Mouse (Mus musculus) embryonic fibroblast, embryonic 13.5 days (primary cell): ENCODE results near the gene Agfg2. TPM values are rescaled to one million over a fixed set of nuclear protein-coding genes. Genes with fewer than 3 reads are reported as not detected.

ENCODE experiments used
- H3K27ac ChIP-seq: 2 replicates; pipeline ENCODE4 v1.5.1; 2012; ENCODE audit warnings: low read length, control low read depth, inconsistent platforms; ENCODE audit not compliant: insufficient read depth
- H3K4me1 ChIP-seq: 2 replicates; pipeline ENCODE4 v1.6.1; 2011; ENCODE audit warnings: low read length; ENCODE audit not compliant: control insufficient read depth, insufficient read depth
- H3K4me3 ChIP-seq: 2 replicates; pipeline ENCODE4 v1.5.1; 2011; ENCODE audit warnings: mild to moderate bottlenecking, control low read depth, low read length; ENCODE audit not compliant: insufficient read depth
- CTCF ChIP-seq: IDR thresholded peaks from 2 replicates; pipeline ENCODE4 v1.5.1; 2011; ENCODE audit warnings: mild to moderate bottlenecking, control low read depth, low read length, moderate library complexity, borderline replicate concordance; ENCODE audit not compliant: insufficient read depth
- POLR2A ChIP-seq: IDR thresholded peaks from 2 replicates; pipeline ENCODE4 v1.6.1; 2011; ENCODE audit warnings: low read depth, mild to moderate bottlenecking, control low read depth, low read length, moderate library complexity
- polyA plus RNA-seq: library from polyadenylated mRNA; stranded (reverse); fragments of >200 nt; gene quantifications from 2 replicates; pipeline ENCODE4 v1.2.4, GENCODE M21; 2011; ENCODE audit warnings: low read depth; ENCODE audit not compliant: missing spikeins, insufficient read length

Agfg2 gene
- polyA plus RNA-seq, 1 experiment = 22.0 TPM

GRCm38 (mm10) chr5:137706913-137707633 is 22.5 kb upstream of the Agfg2 start:
- H3K4me3 ChIP-seq = no peak overlapping the region
- TF ChIP-seq POLR2A (no peak), CTCF (no peak)
- H3K27ac ChIP-seq = no peak overlapping the region
- H3K4me1 ChIP-seq = no peaks in the 10 kb centered on the region

GRCm38 (mm10) chr5:137705242-137705641 is 20.7 kb upstream of the Agfg2 start:
- no peak overlapping the region for H3K27ac ChIP-seq
- no peaks in the 10 kb centered on the region for H3K4me1 ChIP-seq
- no peak overlapping the region for H3K4me3 ChIP-seq
- no peak for TF ChIP-seq CTCF
- TF ChIP-seq POLR2A = no peak

GRCm38 (mm10) chr5:137699850-137700249 is 15.3 kb upstream of the Agfg2 start:
- no peak overlapping the region for H3K4me3 ChIP-seq
- H3K4me1 ChIP-seq = no peaks in the 10 kb centered on the region
- TF ChIP-seq POLR2A = no peak
- no peak for TF ChIP-seq CTCF
- H3K27ac ChIP-seq = no peak overlapping the region

GRCm38 (mm10) chr5:137699080-137699479 is 14.6 kb upstream of the Agfg2 start:
- Histone ChIP-seq H3K4me1 (no peaks in the 10 kb centered on the region), H3K27ac (no peak overlapping the region), H3K4me3 (no peak overlapping the region)
- TF ChIP-seq CTCF (no peak), POLR2A (no peak)

GRCm38 (mm10) chr5:137695930-137696329 is 11.4 kb upstream of the Agfg2 start:
- no peak for TF ChIP-seq POLR2A
- TF ChIP-seq CTCF = no peak
- Histone ChIP-seq H3K4me3 (no peak overlapping the region), H3K27ac (no peak overlapping the region), H3K4me1 (no peaks in the 10 kb centered on the region)

GRCm38 (mm10) chr5:137694796-137695195 is 10.3 kb upstream of the Agfg2 start:
- Histone ChIP-seq H3K4me3 (no peak overlapping the region), H3K27ac (no peak overlapping the region), H3K4me1 (no peaks in the 10 kb centered on the region)
- no peak for TF ChIP-seq POLR2A
- no peak for TF ChIP-seq CTCF

GRCm38 (mm10) chr5:137691881-137692280 is 7.4 kb upstream of the Agfg2 start:
- Histone ChIP-seq H3K4me3 (no peak overlapping the region), H3K4me1 (no peaks in the 10 kb centered on the region), H3K27ac (no peak overlapping the region)
- TF ChIP-seq POLR2A = no peak
- no peak for TF ChIP-seq CTCF

GRCm38 (mm10) chr5:137690531-137690930 is 6.0 kb upstream of the Agfg2 start:
- TF ChIP-seq CTCF = no peak
- no peak for TF ChIP-seq POLR2A
- Histone ChIP-seq H3K4me3 (no peak overlapping the region), H3K4me1 (no peaks in the 10 kb centered on the region), H3K27ac (no peak overlapping the region)

- no peaks in the 10 kb centered on the region for H3K4me1 ChIP-seq
- no peak overlapping the region for H3K27ac ChIP-seq
- no peak overlapping the region for H3K4me3 ChIP-seq
- no peak for TF ChIP-seq CTCF
- TF ChIP-seq POLR2A = no peak
Measured at GRCm38 (mm10) chr5:137689974-137690373, 5.4 kb upstream of the Agfg2 start.

- TF ChIP-seq POLR2A (no peak), CTCF (no peak)
Measured at GRCm38 (mm10) chr5:137686127-137686790, 1.7 kb upstream of the Agfg2 start.

More at GRCm38 (mm10) chr5:137686127-137686790, 1.7 kb upstream of the Agfg2 start:
- no peak overlapping the region for H3K4me3 ChIP-seq
- H3K4me1 ChIP-seq = no peaks in the 10 kb centered on the region
- no peak overlapping the region for H3K27ac ChIP-seq
